Mouse (Mus musculus): ENCODE data around the gene Fancc. TPM values are rescaled to one million over a fixed set of nuclear protein-coding genes. Genes with fewer than 3 reads are reported as not detected.
"Not testable (repeated sequence)": the region's sequence is repeated elsewhere in the genome, so short reads cannot be mapped to it uniquely, and the experiment has no call there.

Fancc gene
- polyA plus RNA-seq, 1 experiment from 2014 or later: 18.1 TPM

DNA sequence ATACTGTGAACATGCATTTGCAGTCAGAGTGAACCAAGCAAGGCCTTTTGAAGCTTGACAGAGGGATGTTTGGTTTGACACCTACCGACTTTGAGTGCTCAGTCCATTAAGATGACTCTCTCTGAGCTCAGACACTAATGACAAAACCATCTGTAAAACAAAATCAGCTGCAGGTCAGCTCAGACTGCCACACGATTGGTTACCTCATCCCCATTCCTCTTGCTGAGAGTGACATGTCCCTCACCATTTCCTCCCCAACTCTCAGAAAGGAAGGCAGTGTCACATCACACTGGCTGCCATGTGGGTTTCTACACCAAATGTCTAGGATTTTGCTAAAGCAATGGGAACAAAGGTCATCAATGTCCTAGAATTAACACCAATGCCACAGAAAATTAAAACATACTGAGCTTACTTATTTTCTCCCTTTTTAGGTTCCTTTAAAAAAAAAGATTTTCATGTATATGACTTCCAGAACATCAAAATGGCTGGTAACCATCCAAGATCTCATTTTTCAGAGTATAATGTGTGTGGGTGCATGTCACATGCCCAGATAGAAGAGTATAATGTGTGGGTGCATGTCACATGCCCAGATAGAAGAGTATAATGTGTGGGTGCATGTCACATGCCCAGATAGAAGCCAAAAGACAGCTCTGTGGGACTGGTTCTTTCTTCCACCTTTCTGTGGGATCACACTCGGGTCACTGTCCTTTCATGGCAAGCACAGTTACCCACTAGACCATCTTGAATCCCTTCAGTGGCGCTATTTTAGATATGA lies 136.8 kb downstream of the Fancc start:
- no peak overlapping the region for H3K4me3 ChIP-seq (replicated peaks; ENCODE audit: low read depth, low read length)
- no peaks in the 10 kb centered on the region for H3K9me3 ChIP-seq (ENCODE audit: control insufficient read depth, low read length)
- H3K27ac ChIP-seq (replicated peaks; ENCODE audit: low read depth, low read length): no peak overlapping the region
- 93% methylated on average over 4 of the region's 4 CpGs for WGBS
- no peaks in the 10 kb centered on the region for H3K4me1 ChIP-seq (ENCODE audit: control insufficient read depth, insufficient read depth, low read length)
- DNase-seq (no peak), ATAC-seq (ENCODE audit: low FRiP score, low TSS enrichment) (no peak)
- H3K36me3 ChIP-seq (ENCODE audit: control insufficient read depth, insufficient read depth, low read length): no peaks in the 10 kb centered on the region; the same call in 1 of the 2 replicates
- no peak overlapping the region for H3K4me2 ChIP-seq (ENCODE audit: low read length)
- H3K27me3 ChIP-seq (ENCODE audit: control insufficient read depth, insufficient read depth, low read length): no peaks in the 10 kb centered on the region
- no peak overlapping the region for H3K9ac ChIP-seq (replicated peaks; ENCODE audit: low read length)

DNA sequence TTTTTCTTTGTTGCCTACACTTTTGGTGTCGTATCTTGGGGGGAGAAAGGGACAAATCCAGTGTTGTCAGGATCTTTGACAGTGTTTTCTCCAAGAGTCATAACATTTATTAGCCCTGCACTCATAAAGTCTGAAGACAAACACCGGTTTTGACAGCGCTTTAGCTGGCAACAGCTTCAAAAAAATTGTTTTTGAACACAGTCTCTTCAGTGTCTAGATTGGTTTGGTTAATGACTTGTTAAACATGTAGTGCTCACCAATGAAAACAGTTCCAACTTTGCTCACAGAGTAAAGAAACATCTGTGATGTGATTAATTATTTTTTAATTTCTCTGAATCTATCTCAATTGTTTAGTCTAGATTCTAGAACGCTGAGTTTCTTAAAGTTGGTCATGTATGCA lies 137.7 kb downstream of the Fancc start:
- Histone ChIP-seq H3K27ac (replicated peaks; ENCODE audit: low read depth, low read length) (no peak overlapping the region), H3K9ac (replicated peaks; ENCODE audit: low read length) (no peak overlapping the region), H3K4me2 (ENCODE audit: low read length) (no peak overlapping the region), H3K4me3 (replicated peaks; ENCODE audit: low read depth, low read length) (no peak overlapping the region), H3K4me1 (ENCODE audit: control insufficient read depth, insufficient read depth, low read length) (no peaks in the 10 kb centered on the region), H3K9me3 (ENCODE audit: control insufficient read depth, low read length) (no peaks in the 10 kb centered on the region), H3K36me3 (ENCODE audit: control insufficient read depth, insufficient read depth, low read length) (no peaks in the 10 kb centered on the region; the same call in 1 of the 2 replicates), H3K27me3 (ENCODE audit: control insufficient read depth, insufficient read depth, low read length) (no peaks in the 10 kb centered on the region)
- DNase-seq (no peak), ATAC-seq (ENCODE audit: low FRiP score, low TSS enrichment) (no peak)
- 94% methylated on average over 4 of the region's 4 CpGs for WGBS

DNA sequence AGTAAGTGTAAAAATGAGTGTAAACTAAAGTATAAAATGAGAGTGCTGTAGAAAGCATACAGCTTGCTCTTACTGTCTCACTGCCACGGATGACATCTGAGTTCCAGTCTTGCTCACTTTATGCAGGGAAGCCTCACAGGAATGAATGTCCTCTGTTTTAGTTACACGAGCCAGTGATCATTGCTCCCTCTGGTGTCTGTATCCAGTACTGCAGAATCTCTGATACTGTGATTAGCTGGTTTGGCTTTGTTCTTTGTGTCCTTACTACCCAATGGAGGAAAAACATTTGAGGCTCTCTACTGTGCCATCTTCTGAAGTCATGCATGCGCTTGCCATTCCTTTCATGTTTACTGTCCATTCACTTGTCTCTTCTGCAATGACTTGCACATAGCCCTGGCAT lies 140.5 kb downstream of the Fancc start:
- H3K27me3 ChIP-seq (ENCODE audit: control insufficient read depth, insufficient read depth, low read length): no peaks in the 10 kb centered on the region
- no peaks in the 10 kb centered on the region for H3K4me1 ChIP-seq (ENCODE audit: control insufficient read depth, insufficient read depth, low read length)
- no peak overlapping the region for H3K4me2 ChIP-seq (ENCODE audit: low read length)
- H3K9ac ChIP-seq (replicated peaks; ENCODE audit: low read length): no peak overlapping the region
- WGBS: 28% methylated on average over 3 of the region's 3 CpGs
- no peaks in the 10 kb centered on the region for H3K9me3 ChIP-seq (ENCODE audit: control insufficient read depth, low read length)
- DNase-seq (peak; percentile 85), ATAC-seq (ENCODE audit: low FRiP score, low TSS enrichment) (no peak)
- H3K36me3 ChIP-seq (ENCODE audit: control insufficient read depth, insufficient read depth, low read length): no peaks in the 10 kb centered on the region; the same call in 1 of the 2 replicates
- H3K4me3 ChIP-seq (replicated peaks; ENCODE audit: low read depth, low read length): no peak overlapping the region
- H3K27ac ChIP-seq (replicated peaks; ENCODE audit: low read depth, low read length): no peak overlapping the region

DNA sequence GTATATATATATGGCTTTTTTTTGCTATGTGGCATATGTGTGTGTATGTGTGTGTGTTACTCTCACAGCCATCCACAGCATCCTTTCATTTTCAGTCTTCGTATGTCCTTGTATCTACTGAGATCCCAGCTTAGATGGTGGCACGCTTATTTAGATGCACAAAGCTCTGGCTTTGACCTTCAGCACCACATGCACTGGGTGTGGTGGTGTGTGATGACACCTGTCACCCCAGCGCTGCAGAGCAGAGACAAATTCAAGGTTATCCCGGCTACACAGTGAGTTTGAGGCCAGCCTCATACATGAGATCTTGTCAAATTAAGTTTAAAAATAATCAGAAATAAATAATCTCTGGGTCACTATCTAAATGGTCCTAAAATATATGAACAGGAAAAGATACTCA lies 141.0 kb downstream of the Fancc start:
- H3K4me2 ChIP-seq (ENCODE audit: low read length): no peak overlapping the region
- no peaks in the 10 kb centered on the region for H3K27me3 ChIP-seq (ENCODE audit: control insufficient read depth, insufficient read depth, low read length)
- H3K36me3 ChIP-seq (ENCODE audit: control insufficient read depth, insufficient read depth, low read length): no peaks in the 10 kb centered on the region; the same call in 1 of the 2 replicates
- no peaks in the 10 kb centered on the region for H3K9me3 ChIP-seq (ENCODE audit: control insufficient read depth, low read length)
- H3K9ac ChIP-seq (replicated peaks; ENCODE audit: low read length): no peak overlapping the region
- H3K27ac ChIP-seq (replicated peaks; ENCODE audit: low read depth, low read length): no peak overlapping the region
- WGBS: 92% methylated on average over 4 of the region's 4 CpGs
- no peak for DNase-seq
- no peak overlapping the region for H3K4me3 ChIP-seq (replicated peaks; ENCODE audit: low read depth, low read length)
- H3K4me1 ChIP-seq (ENCODE audit: control insufficient read depth, insufficient read depth, low read length): no peaks in the 10 kb centered on the region
- no peak for ATAC-seq (ENCODE audit: low FRiP score, low TSS enrichment)

DNA sequence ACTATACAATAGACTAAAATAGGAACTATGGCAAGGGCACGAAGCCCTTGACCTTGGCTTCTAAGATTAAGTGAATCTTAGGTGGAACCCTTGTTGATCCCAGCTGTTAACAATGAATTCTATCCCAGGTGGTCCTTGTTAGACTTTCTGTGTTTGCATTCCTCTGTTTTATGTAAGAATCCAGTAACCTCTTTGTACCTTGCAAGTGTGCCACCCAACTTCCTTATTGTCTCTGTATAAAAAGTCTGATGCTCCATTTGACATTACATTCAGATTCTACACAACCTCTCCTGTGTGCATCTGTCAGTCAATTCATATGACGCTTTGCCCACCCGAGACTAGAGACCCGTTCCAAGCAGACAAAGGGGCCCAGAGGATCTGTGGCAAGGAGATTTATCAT lies 143.8 kb downstream of the Fancc start:
- H3K27me3 ChIP-seq (ENCODE audit: control insufficient read depth, insufficient read depth, low read length); ATAC-seq (ENCODE audit: low FRiP score, low TSS enrichment); H3K4me1 ChIP-seq (ENCODE audit: control insufficient read depth, insufficient read depth, low read length); H3K4me3 ChIP-seq (replicated peaks; ENCODE audit: low read depth, low read length); H3K36me3 ChIP-seq (ENCODE audit: control insufficient read depth, insufficient read depth, low read length); H3K9me3 ChIP-seq (ENCODE audit: control insufficient read depth, low read length); H3K9ac ChIP-seq (replicated peaks; ENCODE audit: low read length); H3K4me2 ChIP-seq (ENCODE audit: low read length); H3K27ac ChIP-seq (replicated peaks; ENCODE audit: low read depth, low read length); DNase-seq: not testable (repeated sequence)
- WGBS: 95% methylated on average over 4 of the region's 4 CpGs

DNA sequence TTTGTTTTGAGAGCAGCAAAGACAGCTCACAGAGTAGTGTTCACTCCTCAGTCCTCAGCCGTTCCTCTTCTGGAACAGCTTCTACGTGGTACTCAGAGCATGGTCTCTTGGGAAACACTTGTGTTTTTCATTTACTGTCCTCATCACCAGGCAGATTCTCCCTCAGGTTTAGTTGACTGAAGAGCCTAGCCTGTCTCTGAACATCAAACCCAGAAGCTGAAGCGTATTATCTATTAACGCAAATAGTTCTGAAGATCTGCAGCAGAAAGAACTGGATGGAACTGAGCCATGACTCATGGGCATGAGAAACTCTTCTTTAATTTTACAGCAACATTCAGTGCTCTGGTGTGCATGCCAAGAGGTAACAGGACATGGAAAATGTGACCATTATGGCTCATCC lies 147.0 kb downstream of the Fancc start:
- Histone ChIP-seq H3K4me2 (ENCODE audit: low read length) (no peak overlapping the region), H3K4me3 (replicated peaks; ENCODE audit: low read depth, low read length) (no peak overlapping the region), H3K9me3 (ENCODE audit: control insufficient read depth, low read length) (no peaks in the 10 kb centered on the region), H3K27me3 (ENCODE audit: control insufficient read depth, insufficient read depth, low read length) (no peaks in the 10 kb centered on the region), H3K4me1 (ENCODE audit: control insufficient read depth, insufficient read depth, low read length) (no peaks in the 10 kb centered on the region), H3K9ac (replicated peaks; ENCODE audit: low read length) (no peak overlapping the region), H3K27ac (replicated peaks; ENCODE audit: low read depth, low read length) (no peak overlapping the region), H3K36me3 (ENCODE audit: control insufficient read depth, insufficient read depth, low read length) (no peaks in the 10 kb centered on the region)
- ATAC-seq (ENCODE audit: low FRiP score, low TSS enrichment) (no peak), DNase-seq (no peak)
- WGBS: 93% methylated on average over 4 of the region's 4 CpGs

DNA sequence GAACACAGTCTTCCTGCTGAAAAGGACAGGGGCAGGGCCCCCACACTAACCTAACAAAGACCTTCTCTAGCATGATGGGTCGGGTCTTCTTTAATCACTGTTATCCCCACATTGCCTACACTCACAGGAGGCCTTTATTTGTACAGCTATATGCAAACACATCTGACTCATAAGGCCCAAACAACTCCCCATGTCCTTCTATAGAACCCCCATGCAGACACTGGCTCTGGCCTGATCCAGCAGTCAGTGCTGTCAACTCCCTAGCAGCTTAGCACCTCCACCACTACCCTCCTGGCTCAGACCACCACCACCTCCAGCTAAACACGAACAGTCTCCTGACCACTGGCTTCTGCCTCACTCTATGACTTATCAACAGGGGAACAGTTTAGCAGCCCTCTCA lies 149.4 kb downstream of the Fancc start:
- no peaks in the 10 kb centered on the region for H3K36me3 ChIP-seq (ENCODE audit: control insufficient read depth, insufficient read depth, low read length)
- H3K4me1 ChIP-seq (ENCODE audit: control insufficient read depth, insufficient read depth, low read length): no peaks in the 10 kb centered on the region
- WGBS: 85% methylated on average over 2 of the region's 2 CpGs

DNA sequence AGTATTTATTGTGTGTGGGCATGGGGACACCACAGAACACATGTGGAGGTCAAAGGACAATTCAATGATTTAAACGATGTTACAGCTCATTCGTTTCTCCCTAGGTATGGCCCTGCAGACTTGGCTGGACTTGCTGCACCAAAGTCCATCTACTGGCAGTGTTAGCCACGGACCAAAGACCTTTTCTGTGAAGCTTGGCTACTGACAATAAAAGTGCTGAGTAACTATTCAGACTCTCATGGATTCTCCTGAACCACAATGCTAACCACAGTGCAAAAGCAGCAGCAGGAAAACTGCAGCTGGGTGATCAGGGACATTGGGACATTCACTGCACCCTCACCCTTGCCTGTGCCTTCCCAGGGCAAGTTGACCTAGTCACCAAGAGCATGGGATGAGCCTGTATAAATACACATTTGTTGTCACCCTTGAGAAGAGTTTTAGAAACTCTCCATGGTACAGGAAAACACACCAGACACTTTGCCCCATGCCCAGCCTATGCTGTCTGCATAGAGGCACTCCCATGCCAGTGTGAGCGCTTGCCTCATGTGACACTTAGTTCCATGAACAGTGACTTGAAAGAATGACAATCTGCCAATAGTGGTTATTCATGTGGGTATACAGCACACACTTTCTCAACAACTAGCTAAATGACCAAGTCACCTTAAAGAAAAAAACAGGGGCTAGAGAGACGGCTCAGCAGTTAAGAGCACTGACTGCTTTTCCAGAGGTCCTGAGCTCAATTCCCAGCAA lies 151.4 kb downstream of the Fancc start:
- Histone ChIP-seq H3K27me3 (ENCODE audit: control insufficient read depth, insufficient read depth, low read length) (no peaks in the 10 kb centered on the region), H3K36me3 (ENCODE audit: control insufficient read depth, insufficient read depth, low read length) (no peaks in the 10 kb centered on the region), H3K4me2 (ENCODE audit: low read length) (no peak overlapping the region), H3K9me3 (ENCODE audit: control insufficient read depth, low read length) (no peaks in the 10 kb centered on the region), H3K27ac (replicated peaks; ENCODE audit: low read depth, low read length) (no peak overlapping the region), H3K9ac (replicated peaks; ENCODE audit: low read length) (no peak overlapping the region), H3K4me1 (ENCODE audit: control insufficient read depth, insufficient read depth, low read length) (no peaks in the 10 kb centered on the region), H3K4me3 (replicated peaks; ENCODE audit: low read depth, low read length) (no peak overlapping the region)
- no peak for ATAC-seq (ENCODE audit: low FRiP score, low TSS enrichment)
- no peak for DNase-seq
- 80% methylated on average over 5 of the region's 5 CpGs for WGBS

More for the DNA sequence above, 149.4 kb downstream of the Fancc start:
- DNase-seq (no peak), ATAC-seq (ENCODE audit: low FRiP score, low TSS enrichment) (no peak)
- Histone ChIP-seq H3K4me3 (replicated peaks; ENCODE audit: low read depth, low read length) (no peak overlapping the region), H3K27ac (replicated peaks; ENCODE audit: low read depth, low read length) (no peak overlapping the region), H3K9me3 (ENCODE audit: control insufficient read depth, low read length) (no peaks in the 10 kb centered on the region), H3K4me2 (ENCODE audit: low read length) (no peak overlapping the region), H3K9ac (replicated peaks; ENCODE audit: low read length) (no peak overlapping the region), H3K27me3 (ENCODE audit: control insufficient read depth, insufficient read depth, low read length) (no peaks in the 10 kb centered on the region)

DNA sequence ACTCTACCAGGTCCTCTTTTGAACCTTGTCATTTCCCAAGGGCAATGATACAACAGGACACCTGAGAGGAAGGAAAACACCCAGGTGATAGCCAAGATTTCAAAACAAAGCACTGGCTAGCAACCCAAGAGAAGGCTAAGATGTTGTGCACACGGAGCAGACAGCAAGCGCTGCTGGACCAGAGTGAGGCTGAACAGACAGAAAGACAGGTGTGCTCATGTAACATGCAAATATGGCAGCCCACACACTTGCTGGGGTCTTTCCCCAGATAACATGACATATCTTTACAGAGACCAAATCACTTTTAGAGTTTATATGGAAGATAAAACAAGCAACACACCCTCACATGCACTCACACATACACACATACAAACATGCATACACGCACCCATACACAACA lies 152.6 kb downstream of the Fancc start:
- ATAC-seq (ENCODE audit: low FRiP score, low TSS enrichment): no peak

More for the DNA sequence above, 152.6 kb downstream of the Fancc start:
- Histone ChIP-seq H3K27me3 (ENCODE audit: control insufficient read depth, insufficient read depth, low read length) (no peaks in the 10 kb centered on the region), H3K36me3 (ENCODE audit: control insufficient read depth, insufficient read depth, low read length) (no peaks in the 10 kb centered on the region), H3K27ac (replicated peaks; ENCODE audit: low read depth, low read length) (no peak overlapping the region), H3K4me1 (ENCODE audit: control insufficient read depth, insufficient read depth, low read length) (no peaks in the 10 kb centered on the region), H3K4me2 (ENCODE audit: low read length) (no peak overlapping the region), H3K4me3 (replicated peaks; ENCODE audit: low read depth, low read length) (no peak overlapping the region), H3K9me3 (ENCODE audit: control insufficient read depth, low read length) (no peaks in the 10 kb centered on the region), H3K9ac (replicated peaks; ENCODE audit: low read length) (no peak overlapping the region)
- 97% methylated on average over 3 of the region's 3 CpGs for WGBS
- no peak for DNase-seq
